Mouse (Mus musculus) liver, adult 2 months (tissue): Measurements from ENCODE around the gene Zbtb7a.

Experiments
- CTCF ChIP-seq: fragments of 200-500 bp; IDR thresholded peaks from 2 replicates; pipeline ENCODE4 v1.5.1; 2011; ENCODE audit warnings: low read depth, low read length, control low read depth
- POLR2A ChIP-seq: fragments of 200-500 bp; IDR thresholded peaks from 2 replicates; pipeline ENCODE4 v1.6.1; 2011; ENCODE audit warnings: low read length, control low read depth; ENCODE audit not compliant: insufficient read depth; ENCODE audit errors: extremely low read depth

- TF ChIP-seq CTCF (no peak), POLR2A (no peak)
Observed at GRCm38 (mm10) chr10:81089216-81089615, 45.8 kb upstream of the Zbtb7a start.
